Mouse (Mus musculus) liver, embryonic 15.5 days (tissue): ENCODE data around the gene Adsl. TPM values are rescaled to one million over a fixed set of nuclear protein-coding genes. Genes with fewer than 3 reads are reported as not detected.
A peak's percentile ranks its signal among the peaks of the same experiment; 100 is the strongest.

Source experiments
- ATAC-seq: fragments of 200-750 bp; cut with Nextera tagmentation; 2 replicates; pipeline ENCODE4 v1.8.0; 2017; ENCODE audit warnings: moderate number of reproducible peaks, mild to moderate bottlenecking, moderate library complexity; ENCODE audit not compliant: insufficient read depth
- H3K27ac ChIP-seq: fragments of 300-500 bp; sonication (generic); replicated peaks from 2 replicates; pipeline ENCODE4 v1.5.1; 2015; ENCODE audit warnings: mild to moderate bottlenecking, inconsistent platforms
- H3K27me3 ChIP-seq: fragments of 300-500 bp; sonication (generic); 2 replicates; pipeline ENCODE4 v1.6.1; 2015; ENCODE audit warnings: mild to moderate bottlenecking, inconsistent platforms
- H3K36me3 ChIP-seq: fragments of 300-500 bp; sonication (generic); replicated peaks from 2 replicates; pipeline ENCODE4 v1.6.1; 2015; ENCODE audit warnings: moderate library complexity, mild to moderate bottlenecking, inconsistent platforms
- H3K4me1 ChIP-seq: fragments of 300-500 bp; sonication (generic); replicated peaks from 2 replicates; pipeline ENCODE4 v1.6.1; 2015; ENCODE audit warnings: inconsistent platforms
- H3K4me2 ChIP-seq: fragments of 300-500 bp; sonication (generic); 2 replicates; pipeline ENCODE4 v1.6.1; 2015; ENCODE audit warnings: moderate library complexity, mild to moderate bottlenecking, inconsistent platforms
- H3K4me3 ChIP-seq: fragments of 300-500 bp; sonication (generic); replicated peaks from 2 replicates; pipeline ENCODE4 v1.5.1; 2015; ENCODE audit warnings: mild to moderate bottlenecking, inconsistent platforms
- H3K9ac ChIP-seq: fragments of 300-500 bp; sonication (generic); 2 replicates; pipeline ENCODE4 v1.6.1; 2015; ENCODE audit warnings: moderate library complexity, mild to moderate bottlenecking, inconsistent platforms
- H3K9me3 ChIP-seq: fragments of 300-500 bp; sonication (generic); replicated peaks from 2 replicates; pipeline ENCODE4 v1.6.1; 2016; ENCODE audit warnings: inconsistent platforms
- WGBS: fragments of 180-500 bp; shearing (Covaris S2); methylation state at CpG from one replicate; pipeline ENCODE4 v1.1.7; 2015; ENCODE audit warnings: mixed read lengths; ENCODE audit not compliant: insufficient replicate concordance; 5-methylcytosine and 5-hydroxymethylcytosine counted together
- polyA plus RNA-seq: library from polyadenylated mRNA; unstranded; fragments of >200 nt; fragmentation: Nextera tagmentation; extraction: Ambion mirVana; gene quantifications from 2 replicates; pipeline ENCODE4 v1.2.1, GENCODE M21; 2015

Adsl gene
- polyA plus RNA-seq, 1 experiment from 2014 or later: 70.2 TPM

GRCm38 (mm10) chr15:80979611-80980010, 31.3 kb downstream of the Adsl start:
- H3K27ac ChIP-seq: no peak overlapping the region
- H3K4me3 ChIP-seq: no peak overlapping the region
- no peak overlapping the region for H3K4me2 ChIP-seq
- H3K27me3 ChIP-seq: no peaks in the 10 kb centered on the region
- WGBS: 66% methylated on average over 4 of the region's 4 CpGs
- no peaks in the 10 kb centered on the region for H3K36me3 ChIP-seq
- no peak for ATAC-seq
- no peaks in the 10 kb centered on the region for H3K9me3 ChIP-seq
- H3K9ac ChIP-seq: no peak overlapping the region
- peaks cover 33% of the 10 kb centered on the region for H3K4me1 ChIP-seq

DNA sequence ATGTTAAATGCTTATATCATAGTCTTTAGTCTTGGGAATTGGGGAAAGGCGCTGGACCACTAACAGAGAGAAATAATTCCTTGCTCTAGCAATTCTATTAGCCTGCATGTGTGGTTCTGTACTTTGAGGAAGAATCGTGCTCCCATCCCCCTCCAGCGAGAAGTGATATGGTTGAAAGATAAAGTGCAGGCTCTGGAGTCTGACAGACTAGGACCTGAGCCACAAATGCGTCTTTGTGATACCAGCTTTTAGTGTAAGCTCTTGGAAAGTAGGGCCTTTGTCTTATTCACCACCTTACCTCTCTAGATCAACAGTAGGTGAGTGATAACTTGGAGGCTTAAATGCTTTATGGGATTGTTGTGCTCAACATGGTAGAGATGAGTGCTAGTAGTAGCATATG, 32.9 kb downstream of the Adsl start:
- no peaks in the 10 kb centered on the region for H3K36me3 ChIP-seq
- peak; percentile 40 for ATAC-seq
- no peak overlapping the region for H3K4me3 ChIP-seq
- 30% methylated on average over 4 of the region's 4 CpGs for WGBS
- no peak overlapping the region for H3K4me2 ChIP-seq
- no peaks in the 10 kb centered on the region for H3K27me3 ChIP-seq
- no peaks in the 10 kb centered on the region for H3K9me3 ChIP-seq
- no peak overlapping the region for H3K9ac ChIP-seq
- H3K27ac ChIP-seq: no peak overlapping the region
- peaks cover 33% of the 10 kb centered on the region for H3K4me1 ChIP-seq

GRCm38 (mm10) chr15:80983264-80983663, 35.0 kb downstream of the Adsl start:
- H3K36me3 ChIP-seq: no peaks in the 10 kb centered on the region
- WGBS: 67% methylated on average over 2 of the region's 2 CpGs
- no peaks in the 10 kb centered on the region for H3K27me3 ChIP-seq
- H3K9ac ChIP-seq: no peak overlapping the region
- ATAC-seq: no peak
- no peak overlapping the region for H3K4me3 ChIP-seq
- no peaks in the 10 kb centered on the region for H3K9me3 ChIP-seq
- no peak overlapping the region for H3K4me2 ChIP-seq
- peaks cover 31% of the 10 kb centered on the region for H3K4me1 ChIP-seq
- no peak overlapping the region for H3K27ac ChIP-seq

- no peak for ATAC-seq
- Histone ChIP-seq H3K4me1 (peaks cover 16% of the 10 kb centered on the region), H3K9me3 (no peaks in the 10 kb centered on the region), H3K36me3 (no peaks in the 10 kb centered on the region), H3K27me3 (no peaks in the 10 kb centered on the region), H3K27ac (no peak overlapping the region), H3K9ac (no peak overlapping the region), H3K4me3 (no peak overlapping the region), H3K4me2 (no peak overlapping the region)
- WGBS: 9% methylated on average over 1 of the region's 1 CpGs
Observed at GRCm38 (mm10) chr15:80988331-80988730, 40.0 kb downstream of the Adsl start.

DNA sequence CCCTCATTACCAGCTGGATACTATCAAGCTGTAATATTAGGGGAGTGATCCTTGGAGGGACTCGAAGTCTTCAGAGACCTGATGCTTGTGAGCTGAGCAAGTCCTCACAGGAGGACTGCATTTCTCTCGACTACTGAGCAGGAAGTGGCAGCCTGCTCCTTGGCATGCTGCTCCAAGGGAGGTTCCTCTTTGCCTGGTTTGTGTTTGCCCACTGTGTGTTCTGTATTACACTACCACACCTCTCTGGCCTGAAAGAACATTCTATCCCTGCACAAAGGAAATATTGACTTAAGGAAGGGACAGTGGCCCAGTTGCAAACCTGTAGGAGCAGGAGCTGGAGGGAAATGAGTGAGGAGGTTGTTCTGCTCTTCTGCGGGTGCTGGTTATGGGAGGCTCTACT, 41.4 kb downstream of the Adsl start:
- ATAC-seq: no peak
- peaks cover 16% of the 10 kb centered on the region for H3K4me1 ChIP-seq
- no peak overlapping the region for H3K4me3 ChIP-seq
- no peak overlapping the region for H3K9ac ChIP-seq
- no peak overlapping the region for H3K27ac ChIP-seq
- H3K27me3 ChIP-seq: no peaks in the 10 kb centered on the region
- no peaks in the 10 kb centered on the region for H3K36me3 ChIP-seq
- H3K4me2 ChIP-seq: no peak overlapping the region
- H3K9me3 ChIP-seq: no peaks in the 10 kb centered on the region
- WGBS: 40% methylated on average over 3 of the region's 3 CpGs

DNA sequence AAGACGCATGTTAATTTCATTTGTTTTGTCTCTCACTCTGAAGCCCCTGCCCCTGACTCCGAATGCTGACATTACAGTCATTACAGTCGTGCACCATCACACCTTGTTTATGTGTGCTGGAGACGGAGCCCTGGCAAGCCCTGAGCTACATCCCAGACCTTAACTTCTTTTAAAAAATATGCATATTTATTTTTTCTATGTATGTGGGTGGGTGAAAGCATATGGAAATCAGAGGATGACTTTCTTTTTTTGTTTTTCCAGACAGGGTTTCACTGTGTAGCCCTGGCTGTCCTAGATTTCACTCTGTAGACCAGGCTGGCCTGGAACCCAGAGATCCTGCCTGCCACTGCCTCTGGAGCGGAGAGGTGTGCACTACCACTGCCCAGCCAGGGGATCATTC, 46.7 kb downstream of the Adsl start:
- Histone ChIP-seq H3K36me3 (no peaks in the 10 kb centered on the region), H3K4me2 (no peak overlapping the region), H3K27ac (no peak overlapping the region), H3K4me3 (no peak overlapping the region), H3K9ac (no peak overlapping the region), H3K9me3 (no peaks in the 10 kb centered on the region), H3K4me1 (peaks cover 15% of the 10 kb centered on the region), H3K27me3 (no peaks in the 10 kb centered on the region)
- ATAC-seq: no peak
- 78% methylated on average over 5 of the region's 5 CpGs for WGBS

- H3K4me2 ChIP-seq: no peak overlapping the region
- H3K27me3 ChIP-seq: no peaks in the 10 kb centered on the region
- no peak for ATAC-seq
- no peak overlapping the region for H3K27ac ChIP-seq
- H3K9me3 ChIP-seq: no peaks in the 10 kb centered on the region
- no peaks in the 10 kb centered on the region for H3K36me3 ChIP-seq
- WGBS: 76% methylated on average over 6 of the region's 6 CpGs
- H3K4me3 ChIP-seq: no peak overlapping the region
- peaks cover 23% of the 10 kb centered on the region for H3K4me1 ChIP-seq
- H3K9ac ChIP-seq: no peak overlapping the region
Observed at GRCm38 (mm10) chr15:80996090-80996835, 48.0 kb downstream of the Adsl start.

DNA sequence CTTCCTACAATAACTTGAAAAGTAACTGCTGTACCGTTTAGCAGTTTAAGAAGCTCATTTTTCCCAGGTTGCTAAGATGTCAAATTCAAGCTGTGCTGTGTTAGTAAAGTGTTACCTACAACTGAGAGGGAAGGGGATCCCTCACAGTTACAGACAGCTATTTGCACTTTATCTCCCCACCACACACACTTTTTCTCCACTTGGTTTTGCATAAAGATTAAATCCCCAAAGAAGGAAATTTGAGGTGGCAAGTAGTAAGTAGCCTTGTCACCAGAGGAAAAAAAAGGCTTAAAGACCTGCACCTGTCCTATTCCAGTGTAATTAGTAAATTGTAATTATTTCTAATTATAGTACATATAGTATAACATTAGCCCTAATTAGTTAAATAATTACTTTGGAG, 48.8 kb downstream of the Adsl start:
- Histone ChIP-seq H3K4me3 (no peak overlapping the region), H3K4me1 (peaks cover 23% of the 10 kb centered on the region), H3K9me3 (no peaks in the 10 kb centered on the region), H3K36me3 (no peaks in the 10 kb centered on the region), H3K9ac (no peak overlapping the region), H3K4me2 (no peak overlapping the region), H3K27ac (no peak overlapping the region), H3K27me3 (no peaks in the 10 kb centered on the region)
- no peak for ATAC-seq
- 54% methylated on average over 1 of the region's 1 CpGs for WGBS

DNA sequence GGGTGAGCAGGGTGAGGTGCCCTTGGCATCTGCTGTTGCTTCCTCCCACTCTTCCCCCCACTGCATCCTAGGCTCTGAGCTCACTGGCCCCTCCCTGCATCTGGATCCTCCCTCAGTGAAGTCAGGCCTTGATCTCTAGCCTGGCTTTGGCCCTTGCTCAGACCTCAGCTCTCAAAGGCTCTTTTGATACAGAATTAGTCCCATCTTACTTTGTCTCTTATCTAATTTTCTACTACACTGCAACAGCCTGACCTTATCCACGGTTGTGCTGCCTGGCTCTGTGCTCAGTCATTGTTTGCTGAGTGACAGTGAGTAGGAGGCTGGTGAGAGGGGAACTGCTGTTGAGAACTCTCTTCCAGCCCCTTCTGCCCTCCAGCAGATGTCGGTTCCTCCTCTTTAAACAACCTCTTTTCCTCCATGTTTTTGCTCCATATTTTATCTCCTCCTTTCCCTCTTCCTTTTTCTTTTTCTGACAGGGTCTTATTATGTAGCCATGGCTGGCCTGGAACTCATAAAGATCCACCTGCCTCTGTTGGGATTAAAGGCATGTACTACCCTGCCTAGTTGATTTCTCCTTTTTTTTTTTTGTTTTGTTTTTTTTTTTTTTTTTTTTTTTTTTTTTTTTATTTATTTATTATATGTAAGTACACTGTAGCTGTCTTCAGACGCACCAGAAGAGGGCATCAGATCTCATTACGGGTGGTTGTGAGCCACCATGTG, 52.3 kb downstream of the Adsl start:
- no peaks in the 10 kb centered on the region for H3K36me3 ChIP-seq
- peak; percentile 49 for ATAC-seq
- no peak overlapping the region for H3K4me3 ChIP-seq
- 18% methylated on average over 3 of the region's 4 CpGs for WGBS
- H3K4me1 ChIP-seq: peaks cover 23% of the 10 kb centered on the region
- no peaks in the 10 kb centered on the region for H3K27me3 ChIP-seq
- H3K4me2 ChIP-seq: no peak overlapping the region
- H3K9ac ChIP-seq: no peak overlapping the region
- no peaks in the 10 kb centered on the region for H3K9me3 ChIP-seq
- no peak overlapping the region for H3K27ac ChIP-seq

DNA sequence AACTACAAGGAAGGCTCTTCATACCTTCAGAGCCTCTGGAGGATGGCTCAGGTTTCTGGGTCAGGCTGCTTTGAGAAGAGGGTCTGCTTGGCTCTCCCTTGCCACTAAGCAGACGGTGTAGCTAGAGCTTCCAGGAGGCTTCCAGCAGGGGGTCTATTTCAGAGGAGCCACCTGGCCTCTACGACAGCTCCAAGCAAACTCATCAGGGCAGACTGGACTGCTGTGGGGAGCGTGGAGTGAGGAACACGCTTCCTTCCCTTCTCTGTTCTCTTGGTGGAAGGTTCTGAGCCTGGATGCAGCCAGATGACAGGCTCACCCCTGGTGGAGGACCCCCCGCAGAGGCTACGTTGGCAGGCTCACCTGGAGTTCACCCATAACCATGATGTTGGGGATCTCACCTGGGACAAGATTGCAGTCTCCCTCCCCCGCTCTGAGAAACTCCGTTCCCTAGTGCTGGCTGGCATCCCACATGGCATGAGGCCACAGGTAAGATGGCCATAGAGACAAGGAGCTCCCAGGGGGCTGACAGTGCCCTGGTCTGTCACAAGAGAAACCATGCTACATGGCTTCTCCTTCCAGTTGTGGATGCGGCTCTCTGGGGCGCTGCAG, 57.9 kb downstream of the Adsl start:
- no peak for ATAC-seq
- Histone ChIP-seq H3K4me1 (no peaks in the 10 kb centered on the region; the same call in 1 of the 2 replicates), H3K9ac (no peak overlapping the region), H3K27me3 (no peaks in the 10 kb centered on the region), H3K9me3 (no peaks in the 10 kb centered on the region), H3K4me2 (no peak overlapping the region), H3K4me3 (no peak overlapping the region), H3K36me3 (0 out of 2 replicates have a peak, but pooled peaks cover 5% of the 10 kb centered on the region), H3K27ac (no peak overlapping the region)
- WGBS: 83% methylated on average over 10 of the region's 10 CpGs

GRCm38 (mm10) chr15:81007339-81007738, 59.0 kb downstream of the Adsl start:
- WGBS: 87% methylated on average over 9 of the region's 9 CpGs
- Histone ChIP-seq H3K9ac (no peak overlapping the region), H3K27ac (no peak overlapping the region), H3K4me2 (no peak overlapping the region), H3K4me1 (no peaks in the 10 kb centered on the region; the same call in 1 of the 2 replicates), H3K27me3 (no peaks in the 10 kb centered on the region), H3K4me3 (no peak overlapping the region), H3K36me3 (0 out of 2 replicates have a peak, but pooled peaks cover 6% of the 10 kb centered on the region), H3K9me3 (no peaks in the 10 kb centered on the region)
- no peak for ATAC-seq
